Mouse (Mus musculus) hindbrain, postnatal 0 days (tissue): Measurements from ENCODE around the gene Eif4e2. TPM values are rescaled to one million over a fixed set of nuclear protein-coding genes. Genes with fewer than 3 reads are reported as not detected.

Source experiments
- ATAC-seq: fragments of 200-750 bp; cut with Nextera tagmentation; 2 replicates; pipeline ENCODE4 v1.8.0; 2017; ENCODE audit warnings: mild to moderate bottlenecking, moderate TSS enrichment, moderate library complexity
- DNase-seq: peaks from one replicate; pipeline ENCODE4 v3.0.0-alpha.2; 2015; ENCODE audit warnings: low spot score
- H3K27ac ChIP-seq: fragments of 300-500 bp; sonication (generic); 2 replicates; pipeline ENCODE4 v1.5.1; 2014; ENCODE audit warnings: mild to moderate bottlenecking
- H3K27me3 ChIP-seq: fragments of 300-500 bp; sonication (generic); 2 replicates; pipeline ENCODE4 v1.6.1; 2014; ENCODE audit warnings: low read length, mixed read lengths; ENCODE audit not compliant: insufficient read depth
- H3K36me3 ChIP-seq: fragments of 300-500 bp; sonication (generic); 2 replicates; pipeline ENCODE4 v1.6.1; 2014; ENCODE audit warnings: low read length, mixed read lengths; ENCODE audit not compliant: insufficient read depth
- H3K4me1 ChIP-seq: fragments of 300-500 bp; sonication (generic); 2 replicates; pipeline ENCODE4 v1.6.1; 2014; ENCODE audit warnings: antibody characterized with exemption, low read length, mixed read lengths; ENCODE audit not compliant: insufficient read depth
- H3K4me2 ChIP-seq: fragments of 300-500 bp; sonication (generic); 2 replicates; pipeline ENCODE4 v1.6.1; 2014; ENCODE audit warnings: low read depth, mild to moderate bottlenecking, low read length, moderate library complexity, mixed read lengths
- H3K4me3 ChIP-seq: fragments of 300-500 bp; sonication (generic); 2 replicates; pipeline ENCODE4 v1.5.1; 2014; ENCODE audit warnings: low read length
- H3K9ac ChIP-seq: fragments of 300-500 bp; sonication (generic); replicated peaks from 2 replicates; pipeline ENCODE4 v1.6.1; 2014; ENCODE audit warnings: mild to moderate bottlenecking, low read length, moderate library complexity, mixed read lengths
- H3K9me3 ChIP-seq: fragments of 300-500 bp; sonication (generic); 2 replicates; pipeline ENCODE4 v1.6.1; 2016; ENCODE audit warnings: low read length, mixed read lengths
- CTCF ChIP-seq: IDR thresholded peaks from 2 replicates; pipeline ENCODE4 v1.5.1; 2016; ENCODE audit warnings: antibody characterized with exemption, control low read depth, low read depth
- WGBS: fragments of 180-500 bp; shearing (Covaris S2); extraction: QIAGEN DNeasy Blood & Tissue Kit; methylation state at CpG from one replicate; pipeline ENCODE4 v1.1.7; 2014; 5-methylcytosine and 5-hydroxymethylcytosine counted together
- polyA plus RNA-seq: library from polyadenylated mRNA; unstranded; fragments of >200 nt; fragmentation: Nextera tagmentation; extraction: Ambion mirVana; gene quantifications from 2 replicates; pipeline ENCODE4 v1.2.1, GENCODE M21; 2015
- total RNA-seq: library from RNA; depleted of rRNA; stranded (reverse); fragments of >200 nt; gene quantifications from 2 replicates; pipeline ENCODE4 v1.2.3, GENCODE M21; 2014

Gene Eif4e2
- total and polyA plus RNA-seq, 2 experiments from 2014 or later: 60.4 to 99.7 TPM

DNA sequence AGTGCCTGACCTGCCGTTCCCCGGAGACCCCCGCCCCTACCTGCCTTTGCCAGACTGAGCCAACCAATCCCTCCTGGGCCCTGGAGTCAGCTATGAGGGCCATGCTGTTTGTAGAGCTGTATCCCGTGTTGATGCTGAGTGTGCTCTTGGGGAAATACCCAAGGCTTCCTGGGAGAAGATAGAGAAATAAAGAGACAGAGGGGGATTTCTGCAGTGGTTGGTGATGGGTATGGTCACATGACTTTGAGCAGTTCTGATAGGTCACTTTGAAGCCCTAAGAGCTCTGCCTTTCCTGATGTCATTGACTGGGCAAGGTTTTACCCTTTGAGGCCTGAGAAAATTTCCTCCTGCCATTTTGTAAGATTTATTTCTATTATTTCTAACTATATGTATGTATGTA lies 2.3 kb upstream of the Eif4e2 start:
- 82% methylated on average over 4 of the region's 4 CpGs for WGBS
- DNase-seq (no peak), ATAC-seq (no peak)
- H3K27ac ChIP-seq: no peak overlapping the region
- H3K27me3 ChIP-seq: no peaks in the 10 kb centered on the region
- H3K9me3 ChIP-seq: no peaks in the 10 kb centered on the region
- no peak overlapping the region for H3K4me3 ChIP-seq
- no peak overlapping the region for H3K9ac ChIP-seq
- no peak for TF ChIP-seq CTCF
- peaks cover 15% of the 10 kb centered on the region for H3K4me1 ChIP-seq
- no peaks in the 10 kb centered on the region for H3K36me3 ChIP-seq
- H3K4me2 ChIP-seq: no peak overlapping the region

DNA sequence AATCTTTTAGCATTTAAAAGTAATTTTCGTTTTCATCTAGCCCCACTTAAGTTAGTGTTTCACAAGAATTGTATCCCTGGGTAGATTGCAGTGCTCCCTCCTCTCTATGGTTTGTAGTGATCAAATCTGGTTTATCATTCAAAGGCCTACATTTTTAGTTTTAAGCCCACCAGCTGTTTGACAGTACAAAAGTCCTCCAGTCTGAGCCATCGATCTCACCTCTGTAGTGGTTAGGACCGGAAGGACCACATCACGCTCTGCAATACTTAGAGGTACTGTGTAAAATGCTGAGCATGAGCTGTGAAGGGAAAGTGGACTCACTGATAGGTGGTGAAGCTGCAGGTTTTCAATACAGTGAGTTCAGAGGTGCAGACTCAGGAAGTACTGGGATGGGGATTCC lies 1.0 kb downstream of the Eif4e2 start:
- peaks cover 21% of the 10 kb centered on the region for H3K4me1 ChIP-seq
- H3K9me3 ChIP-seq: no peaks in the 10 kb centered on the region
- DNase-seq: no peak

DNA sequence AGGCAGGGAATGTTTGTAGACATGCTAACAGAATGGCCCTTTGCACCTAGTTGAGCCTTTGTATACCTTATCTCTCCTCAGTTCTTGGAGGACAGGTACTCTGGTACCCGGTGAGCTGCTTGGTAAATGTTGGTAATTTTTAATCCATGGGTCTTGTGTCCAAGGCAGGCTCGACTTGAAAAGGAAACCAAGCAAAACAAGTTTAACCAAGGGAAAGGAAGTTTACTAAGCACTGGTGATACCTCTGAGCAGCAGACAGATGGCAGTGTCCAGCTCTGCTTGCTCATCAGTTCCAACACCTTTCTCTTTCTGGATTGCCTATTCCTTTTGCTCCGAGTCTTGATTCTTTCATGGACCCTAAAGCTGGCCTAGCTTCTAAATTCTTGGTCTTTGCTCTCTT lies 4.2 kb downstream of the Eif4e2 start:
- peaks cover 20% of the 10 kb centered on the region for H3K4me1 ChIP-seq
- peaks cover 33% of the 10 kb centered on the region for H3K36me3 ChIP-seq
- H3K27ac ChIP-seq: no peak overlapping the region
- H3K4me2 ChIP-seq: no peak overlapping the region
- no peak overlapping the region for H3K9ac ChIP-seq
- H3K9me3 ChIP-seq: no peaks in the 10 kb centered on the region
- WGBS: 59% methylated on average over 3 of the region's 3 CpGs
- ATAC-seq: no peak
- no peak overlapping the region for H3K4me3 ChIP-seq
- no peaks in the 10 kb centered on the region for H3K27me3 ChIP-seq
- peak; percentile 28 for DNase-seq
- peak; percentile 74 for TF ChIP-seq CTCF

More for the DNA sequence above, 1.0 kb downstream of the Eif4e2 start:
- no peaks in the 10 kb centered on the region for H3K27me3 ChIP-seq
- peak overlapping the region; percentile 93 for H3K9ac ChIP-seq
- H3K4me3 ChIP-seq: peak overlapping the region; percentile 89
- H3K27ac ChIP-seq: peak overlapping the region; percentile 98; the same call in 1 of the 2 replicates
- peak overlapping the region; percentile 71 for H3K4me2 ChIP-seq
- H3K36me3 ChIP-seq: peaks cover 6% of the 10 kb centered on the region; the same call in 1 of the 2 replicates
- no peak for ATAC-seq
- 22% methylated on average over 4 of the region's 4 CpGs for WGBS
- TF ChIP-seq CTCF: no peak

DNA sequence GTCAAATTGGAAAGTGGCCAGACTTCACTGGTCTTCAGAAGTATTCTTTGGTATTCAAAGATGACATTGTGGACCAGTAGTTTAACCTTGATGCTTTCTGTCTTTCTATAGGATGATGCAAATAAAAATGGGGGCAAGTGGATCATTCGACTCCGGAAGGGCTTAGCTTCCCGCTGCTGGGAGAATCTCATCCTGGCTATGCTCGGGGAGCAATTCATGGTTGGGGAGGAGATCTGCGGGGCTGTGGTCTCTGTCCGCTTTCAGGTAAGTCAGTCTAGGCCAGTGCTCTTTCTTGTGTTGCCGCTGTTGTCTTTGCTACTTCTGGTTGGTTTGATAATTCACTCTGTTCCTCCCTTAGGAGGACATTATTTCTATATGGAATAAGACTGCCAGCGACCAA lies 12.0 kb downstream of the Eif4e2 start:
- WGBS: 95% methylated on average over 8 of the region's 8 CpGs
- no peaks in the 10 kb centered on the region for H3K27me3 ChIP-seq
- no peaks in the 10 kb centered on the region for H3K4me1 ChIP-seq
- ATAC-seq: no peak
- H3K27ac ChIP-seq: no peak overlapping the region
- H3K4me2 ChIP-seq: no peak overlapping the region
- no peak for TF ChIP-seq CTCF
- H3K36me3 ChIP-seq: peaks cover 79% of the 10 kb centered on the region
- H3K9ac ChIP-seq: no peak overlapping the region
- H3K4me3 ChIP-seq: no peak overlapping the region
- no peak for DNase-seq
- no peaks in the 10 kb centered on the region for H3K9me3 ChIP-seq

DNA sequence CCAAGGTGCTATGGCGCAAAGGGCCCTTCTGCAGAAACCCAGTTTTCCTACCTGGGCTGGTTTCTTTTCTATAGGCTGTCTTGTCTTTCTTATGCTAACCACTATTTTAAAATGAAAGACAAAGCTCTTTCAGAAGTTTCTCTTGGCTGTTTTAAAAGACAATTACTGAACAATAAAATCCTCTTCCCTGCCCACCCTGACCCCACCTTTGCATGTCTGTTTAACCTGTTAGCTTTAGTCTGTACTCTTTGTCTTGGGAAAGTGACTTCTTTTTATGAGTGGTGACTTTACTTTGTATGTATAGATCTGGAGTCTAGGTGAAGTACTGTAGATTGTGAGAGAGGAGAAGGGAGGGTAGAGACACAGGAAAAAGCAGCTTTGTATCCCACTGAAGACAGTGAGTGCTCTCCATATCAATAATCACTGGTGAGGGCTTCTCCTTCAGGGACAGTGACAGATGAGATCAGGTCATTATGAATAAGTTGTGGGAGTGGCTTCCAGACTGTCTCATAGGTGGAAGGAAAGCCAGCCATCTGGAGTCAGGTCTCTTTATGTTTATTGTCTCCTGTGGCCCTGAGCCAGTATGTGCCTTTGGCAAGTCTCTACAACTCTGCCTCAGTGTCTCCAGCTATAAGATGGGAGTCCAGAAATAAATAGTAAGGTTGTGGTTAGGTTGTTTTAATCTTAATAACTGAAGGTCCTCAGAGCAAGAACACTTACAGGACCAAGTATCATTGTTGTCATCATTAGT lies 12.9 kb downstream of the Eif4e2 start:
- no peak overlapping the region for H3K9ac ChIP-seq
- DNase-seq (no peak), ATAC-seq (no peak)
- H3K4me3 ChIP-seq: no peak overlapping the region
- 97% methylated on average over 1 of the region's 1 CpGs for WGBS
- peaks cover 75% of the 10 kb centered on the region for H3K36me3 ChIP-seq
- H3K4me2 ChIP-seq: no peak overlapping the region
- no peaks in the 10 kb centered on the region for H3K4me1 ChIP-seq
- no peaks in the 10 kb centered on the region for H3K27me3 ChIP-seq
- TF ChIP-seq CTCF: no peak
- no peaks in the 10 kb centered on the region for H3K9me3 ChIP-seq
- no peak overlapping the region for H3K27ac ChIP-seq

DNA sequence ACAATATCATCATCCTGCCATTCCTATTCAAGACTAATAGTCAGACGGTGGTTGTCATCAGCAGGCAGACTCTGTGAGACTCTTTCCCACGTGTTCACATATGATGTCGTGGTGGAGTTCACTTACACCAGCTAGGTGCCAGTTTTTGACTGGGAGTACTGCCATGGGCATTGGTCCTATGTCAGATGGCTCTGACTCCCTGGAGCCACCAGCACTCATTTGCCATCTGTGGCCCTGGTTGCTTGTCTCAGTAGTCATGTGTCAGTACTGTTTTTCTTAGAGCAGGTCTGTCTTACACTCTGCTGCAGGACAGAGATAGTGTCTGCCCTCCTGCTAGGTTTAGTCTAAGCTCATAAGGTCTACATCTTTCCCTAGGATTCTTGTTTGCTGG lies 13.4 kb downstream of the Eif4e2 start:
- no peak for TF ChIP-seq CTCF
- ATAC-seq (peak; percentile 55; the same call in 1 of the 2 replicates), DNase-seq (peak; percentile 43)
- H3K27me3 ChIP-seq: no peaks in the 10 kb centered on the region
- H3K9ac ChIP-seq: no peak overlapping the region
- H3K4me1 ChIP-seq: no peaks in the 10 kb centered on the region
- no peak overlapping the region for H3K27ac ChIP-seq
- 75% methylated on average over 3 of the region's 3 CpGs for WGBS
- no peak overlapping the region for H3K4me2 ChIP-seq
- H3K36me3 ChIP-seq: peaks cover 75% of the 10 kb centered on the region
- no peak overlapping the region for H3K4me3 ChIP-seq
- H3K9me3 ChIP-seq: no peaks in the 10 kb centered on the region

DNA sequence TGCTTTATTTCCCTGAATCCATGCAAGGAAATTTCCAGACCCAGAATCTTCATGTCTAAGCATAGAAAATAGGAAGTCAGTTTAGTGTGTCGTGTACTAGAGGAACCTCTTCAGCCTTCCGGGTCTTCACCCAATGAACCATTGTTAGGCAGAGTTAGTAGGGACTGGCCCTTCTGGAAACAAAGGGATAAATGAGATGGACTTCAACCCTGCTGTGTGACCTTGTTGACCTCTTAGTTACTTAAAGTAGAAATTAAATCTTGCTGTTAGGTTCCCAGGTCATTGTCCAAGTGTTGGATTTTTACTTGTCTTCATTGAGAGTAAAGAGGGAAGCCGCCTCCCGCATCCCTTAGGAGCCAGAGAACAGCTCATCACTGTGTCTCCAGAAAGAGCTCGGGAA lies 16.9 kb downstream of the Eif4e2 start:
- Histone ChIP-seq H3K4me2 (no peak overlapping the region), H3K36me3 (peaks cover 71% of the 10 kb centered on the region), H3K9me3 (no peaks in the 10 kb centered on the region), H3K9ac (no peak overlapping the region), H3K27ac (no peak overlapping the region), H3K4me1 (no peaks in the 10 kb centered on the region), H3K27me3 (no peaks in the 10 kb centered on the region), H3K4me3 (no peak overlapping the region)
- no peak for DNase-seq
- TF ChIP-seq CTCF: no peak
- no peak for ATAC-seq
- WGBS: 59% methylated on average over 5 of the region's 5 CpGs
